Comparison of ENCODE assay signal across 26 mouse cellular contexts in genomic region chr9:94269213-94269612, GRCm38 (mm10).
DNase-seq lines count a peak whose midpoint lies in the region; ATAC-seq and TF ChIP-seq lines count a peak whose summit lies in the region.
"Had no signal": no experiment of that assay in that cellular context is flagged by ENCODE, and none has a peak within 500 bp of the region (broad histone marks: within the 10 kb centered on the region; RNA-seq: fewer than 3 reads in every experiment).

No protein-coding gene starts in this region.

- WGBS in embryonic facial prominence, embryonic 13.5 days: 49% methylated on average over 5 of the region's 5 CpGs
- WGBS in limb, embryonic 14.5 days: 44% methylated on average over 5 of the region's 5 CpGs

- H3K4me1 ChIP-seq in embryonic facial prominence, embryonic 13.5 days: peaks cover 8% of the 10 kb centered on the region; the same call in 1 of the 2 replicates
- no peaks in the 10 kb centered on the region for H3K4me1 ChIP-seq in limb, embryonic 14.5 days (ENCODE audit: control insufficient read depth, insufficient read depth, low read length)
- H3K4me1 ChIP-seq: forebrain, embryonic 15.5 days; heart, embryonic 15.5 days; hindbrain, embryonic 15.5 days; midbrain, embryonic 10.5 days had no signal

- no peaks in the 10 kb centered on the region for H3K36me3 ChIP-seq in embryonic facial prominence, embryonic 13.5 days
- no peaks in the 10 kb centered on the region for H3K36me3 ChIP-seq in limb, embryonic 14.5 days (ENCODE audit: control insufficient read depth, insufficient read depth, low read length)
- H3K36me3 ChIP-seq: forebrain, embryonic 15.5 days; heart, embryonic 15.5 days; hindbrain, embryonic 15.5 days; midbrain, embryonic 10.5 days had no signal

- H3K27me3 ChIP-seq in embryonic facial prominence, embryonic 13.5 days: no peaks in the 10 kb centered on the region
- H3K27me3 ChIP-seq in limb, embryonic 14.5 days (ENCODE audit: control insufficient read depth, insufficient read depth, low read length): no peaks in the 10 kb centered on the region
- H3K27me3 ChIP-seq: forebrain, embryonic 15.5 days; heart, embryonic 15.5 days; hindbrain, embryonic 15.5 days had no signal

- H3K27ac ChIP-seq in embryonic facial prominence, embryonic 13.5 days: no peak overlapping the region
- H3K27ac ChIP-seq in limb, embryonic 14.5 days (replicated peaks; ENCODE audit: low read depth, low read length): no peak overlapping the region
- H3K27ac ChIP-seq: forebrain, embryonic 15.5 days; heart, embryonic 15.5 days; hindbrain, embryonic 15.5 days; macrophage; midbrain, embryonic 10.5 days had no signal

- H3K9me3 ChIP-seq in embryonic facial prominence, embryonic 13.5 days: no peaks in the 10 kb centered on the region
- H3K9me3 ChIP-seq in limb, embryonic 14.5 days (ENCODE audit: control insufficient read depth, low read length): no peaks in the 10 kb centered on the region
- H3K9me3 ChIP-seq: forebrain, embryonic 15.5 days; heart, embryonic 15.5 days; hindbrain, embryonic 15.5 days; midbrain, embryonic 10.5 days had no signal

- H3K9ac ChIP-seq in embryonic facial prominence, embryonic 13.5 days: no peak overlapping the region
- H3K9ac ChIP-seq in limb, embryonic 14.5 days (ENCODE audit: low read depth, low read length, severe bottlenecking): no peak overlapping the region
- H3K9ac ChIP-seq: forebrain, embryonic 15.5 days; heart, embryonic 15.5 days; hindbrain, embryonic 15.5 days; liver, postnatal 0 days had no signal

- TF ChIP-seq POLR2A in limb, embryonic 14.5 days (IDR thresholded peaks at IDR 0.05; ENCODE audit: borderline replicate concordance, extremely low read depth, insufficient read depth, insufficient read length): no peak

- DNase-seq in frontal cortex, adult 2 months (ENCODE audit: extremely low spot score in 1 of 2, low spot score in 1 of 2): no peak
- DNase-seq in brain, adult 2 months (ENCODE audit: low read depth, low spot score): peak; percentile 48
- peak; percentile 62 for DNase-seq in limb, embryonic 14.5 days (ENCODE audit: low spot score)
- no peak for DNase-seq in heart, adult 11 months
- no peak for DNase-seq in Muller cell, postnatal 12 days (ENCODE audit: inconsistent ontology term)
- DNase-seq in cerebellum, adult 8-10 months: no peak
- DNase-seq: adrenal gland, postnatal 36 days; cerebellum, adult 11-12 months; cerebellum, postnatal 14 days; gastrocnemius, postnatal 36 days; heart, postnatal 4 days; kidney, adult 2 months; kidney, postnatal 25 days; layer of hippocampus, postnatal 36 days; liver, postnatal 0 days; thymus, postnatal 14 days had no signal

- peak; percentile 85 for ATAC-seq in frontal cortex, adult (ENCODE audit: low TSS enrichment)
- ATAC-seq in embryonic facial prominence, embryonic 13.5 days (ENCODE audit: insufficient number of reproducible peaks, insufficient read depth, low FRiP score, low TSS enrichment, low read depth): peak; percentile 52; the same call in 1 of the 2 replicates
- no peak for ATAC-seq in limb, embryonic 14.5 days (ENCODE audit: low FRiP score, low read depth)
- ATAC-seq: forebrain, embryonic 15.5 days; liver, postnatal 0 days; lung, postnatal 0 days; midbrain, embryonic 16.5 days had no signal

- H3K4me3 ChIP-seq in embryonic facial prominence, embryonic 13.5 days: no peak overlapping the region
- H3K4me3 ChIP-seq in limb, embryonic 14.5 days (replicated peaks; ENCODE audit: low read length): no peak overlapping the region
- H3K4me3 ChIP-seq: forebrain, embryonic 15.5 days; heart, embryonic 15.5 days; hindbrain, embryonic 15.5 days; midbrain, embryonic 10.5 days; myocyte had no signal

- H3K4me2 ChIP-seq in embryonic facial prominence, embryonic 13.5 days: no peak overlapping the region
- H3K4me2 ChIP-seq in limb, embryonic 14.5 days (replicated peaks; ENCODE audit: low read depth, low read length, severe bottlenecking): no peak overlapping the region
- H3K4me2 ChIP-seq: forebrain, embryonic 15.5 days; heart, embryonic 15.5 days; hindbrain, embryonic 15.5 days had no signal

Comparison
In these comparisons a context has a peak if more than half of its experiments do, and no peak if none do; other contexts are left out.
1. DNase-seq: peak in brain, adult 2 months (single experiment) and limb, embryonic 14.5 days (single experiment); none in frontal cortex, adult 2 months (0 of 2), heart, adult 11 months (single experiment), Muller cell, postnatal 12 days (single experiment) and cerebellum, adult 8-10 months (single experiment).